8 mouse cellular contexts compared by ENCODE assay signal in the genomic region with DNA sequence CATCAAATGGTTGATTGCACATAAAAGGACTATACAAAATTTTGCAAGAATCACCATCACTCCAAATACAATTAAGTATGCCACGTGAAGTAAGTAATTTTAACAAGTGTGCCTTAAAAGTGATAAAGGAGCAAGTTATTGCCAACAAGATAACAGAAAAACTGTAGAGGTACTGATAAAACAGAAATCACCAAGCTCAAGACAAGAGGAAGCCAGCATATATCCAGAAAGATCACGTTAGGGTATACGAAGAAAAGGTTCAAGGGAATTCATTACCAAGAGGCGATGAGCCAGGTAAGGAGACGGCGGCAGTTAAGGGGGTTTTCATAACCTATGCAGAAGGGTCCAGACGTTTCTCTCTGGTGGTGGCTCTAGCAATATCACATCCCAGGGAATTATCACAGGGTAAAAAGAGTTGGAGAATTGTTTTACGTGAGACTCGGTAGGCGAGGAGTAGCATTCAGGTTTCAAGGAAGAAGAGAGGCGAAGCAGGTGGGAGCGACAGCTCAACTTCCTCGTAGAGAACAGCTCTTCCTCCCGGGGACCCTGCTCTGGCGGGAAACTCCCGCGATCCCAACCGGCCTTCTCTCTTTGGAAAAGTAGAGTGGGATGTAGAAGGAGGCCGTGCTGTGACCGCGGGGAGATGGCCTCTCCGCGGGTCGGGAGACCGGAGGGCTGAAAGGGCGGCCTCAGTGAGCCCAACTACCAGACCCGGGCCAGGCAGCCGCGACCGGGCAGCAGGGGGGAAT. TPM values are rescaled to one million over a fixed set of nuclear protein-coding genes. Genes with fewer than 3 reads are reported as not detected.
DNase-seq lines count a peak whose midpoint lies in the region; ATAC-seq and TF ChIP-seq lines count a peak whose summit lies in the region.

Gene Pfkm (plus strand): TSS at position 218 of the 749 bp plus-strand sequence.

- ATAC-seq in kidney, postnatal 0 days (replicated peaks; ENCODE audit: low FRiP score, low read depth): no peak
- peak; percentile 39 for ATAC-seq in forebrain, embryonic 12.5 days (ENCODE audit: low FRiP score)
- ATAC-seq in hematopoietic stem cell, adult 5-6 weeks (replicated peaks in 1 of 2; ENCODE audit: insufficient read depth in 1 of 2, low FRiP score in 2 of 2, low TSS enrichment in 1 of 2, low read depth in 1 of 2, poor library complexity in 2 of 2, severe bottlenecking in 2 of 2): peak in 1 of 2 experiments; percentile 5; a peak in 1 of 4 replicates
- ATAC-seq in liver, embryonic 13.5 days (ENCODE audit: low read depth): peak; percentile 14; the same call in 1 of the 2 replicates

- no peaks in the 10 kb centered on the region for H3K36me3 ChIP-seq in kidney, postnatal 0 days (ENCODE audit: insufficient read depth, low read length)
- 0 out of 2 replicates have a peak, but pooled peaks cover 3% of the 10 kb centered on the region for H3K36me3 ChIP-seq in forebrain, embryonic 12.5 days (replicated peaks)
- peaks cover 41% of the 10 kb centered on the region for H3K36me3 ChIP-seq in liver, embryonic 13.5 days

- H3K27ac ChIP-seq in kidney, postnatal 0 days: peak within 1 kb of the TSS; percentile 98
- peak within 1 kb of the TSS; percentile 91 for H3K27ac ChIP-seq in forebrain, embryonic 12.5 days
- H3K27ac ChIP-seq in liver, embryonic 13.5 days: peak within 1 kb of the TSS; percentile 95

- under 1% methylated on average over 28 of the region's 30 CpGs for WGBS in kidney, postnatal 0 days
- under 1% methylated on average over 29 of the region's 30 CpGs for WGBS in forebrain, embryonic 12.5 days
- under 1% methylated on average over 30 of the region's 30 CpGs for WGBS in liver, embryonic 13.5 days (ENCODE audit: insufficient replicate concordance)

- DNase-seq in kidney, postnatal 0 days (ENCODE audit: low spot score): no peak
- no peak for DNase-seq in kidney, adult 8-10 months
- DNase-seq in adrenal gland, adult 2 months: no peak
- peak; percentile 19 for DNase-seq in liver, embryonic 13.5 days
- no peak for DNase-seq in spleen, postnatal 10 days (ENCODE audit: low spot score in 2 of 2)
- DNase-seq in urinary bladder, postnatal 10 days (ENCODE audit: low spot score): no peak

- peak within 1 kb of the TSS; percentile 96 for H3K4me3 ChIP-seq in kidney, postnatal 0 days (replicated peaks; ENCODE audit: low read depth, low read length)
- peak within 1 kb of the TSS; percentile 72 for H3K4me3 ChIP-seq in forebrain, embryonic 12.5 days (replicated peaks)
- H3K4me3 ChIP-seq in liver, embryonic 13.5 days (replicated peaks): peak within 1 kb of the TSS; percentile 98

- peak within 1 kb of the TSS; percentile 94 for H3K9ac ChIP-seq in kidney, postnatal 0 days (ENCODE audit: low read depth, low read length)
- peak within 1 kb of the TSS; percentile 91 for H3K9ac ChIP-seq in forebrain, embryonic 12.5 days
- H3K9ac ChIP-seq in liver, embryonic 13.5 days: peak within 1 kb of the TSS; percentile 97

- no peaks in the 10 kb centered on the region for H3K27me3 ChIP-seq in kidney, postnatal 0 days (ENCODE audit: insufficient read depth, low read length)
- no peaks in the 10 kb centered on the region for H3K27me3 ChIP-seq in forebrain, embryonic 12.5 days
- no peaks in the 10 kb centered on the region for H3K27me3 ChIP-seq in liver, embryonic 13.5 days

- H3K4me1 ChIP-seq in kidney, postnatal 0 days (replicated peaks; ENCODE audit: insufficient read depth, low read length): peaks cover 9% of the 10 kb centered on the region; the same call in 1 of the 2 replicates
- peaks cover 19% of the 10 kb centered on the region for H3K4me1 ChIP-seq in forebrain, embryonic 12.5 days
- H3K4me1 ChIP-seq in liver, embryonic 13.5 days (replicated peaks): peaks cover 37% of the 10 kb centered on the region

- TF ChIP-seq CTCF in kidney, postnatal 0 days (IDR thresholded peaks at IDR 0.05; ENCODE audit: low read depth): no peak

- H3K4me2 ChIP-seq in kidney, postnatal 0 days (ENCODE audit: low read length): peak within 1 kb of the TSS; percentile 77
- peak within 1 kb of the TSS; percentile 78 for H3K4me2 ChIP-seq in forebrain, embryonic 12.5 days
- H3K4me2 ChIP-seq in liver, embryonic 13.5 days: peak within 1 kb of the TSS; percentile 74

- H3K9me3 ChIP-seq in kidney, postnatal 0 days (replicated peaks; ENCODE audit: low read length): no peaks in the 10 kb centered on the region
- 0 out of 2 replicates have a peak, but pooled peaks cover 3% of the 10 kb centered on the region for H3K9me3 ChIP-seq in forebrain, embryonic 12.5 days
- H3K9me3 ChIP-seq in liver, embryonic 13.5 days (replicated peaks): no peaks in the 10 kb centered on the region

RNA-seq across cellular contexts. Expression of gene Pfkm, which starts in this region (rescaled TPM):
- 34.2 and 35.3 TPM in 2 replicates for polyA plus RNA-seq in kidney, postnatal 0 days (2015; fragmentation: Nextera tagmentation; extraction: Ambion mirVana)
- 10 to 100 TPM; 46.1 to 73.6 TPM for total RNA-seq in adrenal gland, adult 2 months (2021)
- 30.0 and 33.5 TPM in 2 replicates for polyA plus RNA-seq in adrenal gland, adult 2 months (2012; rRNA removed)
- polyA plus RNA-seq in forebrain, embryonic 12.5 days (2016; fragmentation: Nextera tagmentation; extraction: Ambion mirVana): 52.5 and 56.6 TPM in 2 replicates
- total RNA-seq in hematopoietic stem cell, adult 5-6 weeks (2017): 38.0 and 41.3 TPM in 2 replicates
- polyA plus RNA-seq in liver, embryonic 13.5 days (2015; fragmentation: Nextera tagmentation; extraction: Ambion mirVana): 26.7 and 28.1 TPM in 2 replicates
